19 mouse cellular contexts compared by ENCODE assay signal in genomic region chr5:147073805-147074204, GRCm38 (mm10). TPM values are rescaled to one million over a fixed set of nuclear protein-coding genes. Genes with fewer than 3 reads are reported as not detected.
A peak's percentile ranks its signal among the peaks of the same experiment; 100 is the strongest.
DNase-seq lines count a peak whose midpoint lies in the region; ATAC-seq and TF ChIP-seq lines count a peak whose summit lies in the region.
"Had no signal": no experiment of that assay in that cellular context is flagged by ENCODE, and none has a peak within 500 bp of the region (broad histone marks: within the 10 kb centered on the region; RNA-seq: fewer than 3 reads in every experiment).

No protein-coding gene starts in this region.

- H3K4me2 ChIP-seq in kidney, embryonic 15.5 days: no peak overlapping the region
- H3K4me2 ChIP-seq in lung, embryonic 14.5 days: no peak overlapping the region; the same call in 1 of the 2 replicates
- H3K4me2 ChIP-seq: embryonic facial prominence, embryonic 12.5 days; forebrain, embryonic 15.5 days; hindbrain, embryonic 15.5 days had no signal

- no peak overlapping the region for H3K9ac ChIP-seq in kidney, embryonic 15.5 days
- no peak overlapping the region for H3K9ac ChIP-seq in lung, embryonic 14.5 days
- H3K9ac ChIP-seq: embryonic facial prominence, embryonic 12.5 days; forebrain, embryonic 15.5 days; heart, embryonic 12.5 days; hindbrain, embryonic 15.5 days had no signal

- H3K36me3 ChIP-seq in kidney, embryonic 15.5 days: peaks cover 1% of the 10 kb centered on the region
- peaks cover 2% of the 10 kb centered on the region; the same call in 1 of the 2 replicates for H3K36me3 ChIP-seq in lung, embryonic 14.5 days (ENCODE audit: insufficient read depth)
- H3K36me3 ChIP-seq in heart, embryonic 10.5 days: no peaks in the 10 kb centered on the region
- H3K36me3 ChIP-seq: embryonic facial prominence, embryonic 12.5 days; forebrain, embryonic 15.5 days; hindbrain, embryonic 15.5 days had no signal

- no peak for ATAC-seq in kidney, embryonic 15.5 days (replicated peaks; ENCODE audit: low FRiP score)
- ATAC-seq in lung, embryonic 14.5 days (ENCODE audit: insufficient read depth): no peak
- ATAC-seq in CD4-positive, CD25-positive, alpha-beta regulatory T cell, adult 4 months: no peak
- ATAC-seq: forebrain, embryonic 15.5 days had no signal

- H3K4me1 ChIP-seq in kidney, embryonic 15.5 days: peaks cover 42% of the 10 kb centered on the region
- peaks cover 32% of the 10 kb centered on the region for H3K4me1 ChIP-seq in lung, embryonic 14.5 days (ENCODE audit: insufficient read depth)
- peaks cover 40% of the 10 kb centered on the region for H3K4me1 ChIP-seq in heart, embryonic 10.5 days

- H3K27ac ChIP-seq in kidney, embryonic 15.5 days: no peak overlapping the region
- H3K27ac ChIP-seq in lung, embryonic 14.5 days (ENCODE audit: low read depth): peak overlapping the region; percentile 46; the same call in 1 of the 2 replicates
- H3K27ac ChIP-seq in heart, embryonic 10.5 days: no peak overlapping the region
- H3K27ac ChIP-seq: embryonic facial prominence, embryonic 12.5 days; forebrain, embryonic 15.5 days; hindbrain, embryonic 10.5 days; hindbrain, embryonic 15.5 days had no signal

- 84% methylated on average over 6 of the region's 6 CpGs for WGBS in kidney, embryonic 15.5 days
- 48% methylated on average over 6 of the region's 6 CpGs for WGBS in lung, embryonic 14.5 days
- 88% methylated on average over 6 of the region's 6 CpGs for WGBS in heart, embryonic 10.5 days

- H3K4me3 ChIP-seq in kidney, embryonic 15.5 days (replicated peaks): no peak overlapping the region
- no peak overlapping the region for H3K4me3 ChIP-seq in lung, embryonic 14.5 days (ENCODE audit: low read depth, low read length)
- no peak overlapping the region for H3K4me3 ChIP-seq in heart, embryonic 10.5 days
- H3K4me3 ChIP-seq: embryonic facial prominence, embryonic 12.5 days; heart, embryonic 12.5 days; hindbrain, embryonic 10.5 days; hindbrain, embryonic 15.5 days had no signal

- no peaks in the 10 kb centered on the region for H3K27me3 ChIP-seq in kidney, embryonic 15.5 days
- H3K27me3 ChIP-seq in lung, embryonic 14.5 days (ENCODE audit: insufficient read depth, low read length): no peaks in the 10 kb centered on the region
- H3K27me3 ChIP-seq in heart, embryonic 10.5 days (ENCODE audit: insufficient read depth, poor library complexity, severe bottlenecking): no peaks in the 10 kb centered on the region
- H3K27me3 ChIP-seq: embryonic facial prominence, embryonic 12.5 days; forebrain, embryonic 15.5 days; heart, embryonic 12.5 days; hindbrain, embryonic 15.5 days had no signal

- H3K9me3 ChIP-seq in kidney, embryonic 15.5 days (replicated peaks): no peaks in the 10 kb centered on the region
- no peaks in the 10 kb centered on the region for H3K9me3 ChIP-seq in lung, embryonic 14.5 days (ENCODE audit: low read depth, low read length)
- H3K9me3 ChIP-seq in heart, embryonic 10.5 days: no peaks in the 10 kb centered on the region
- H3K9me3 ChIP-seq: embryonic facial prominence, embryonic 12.5 days; forebrain, embryonic 15.5 days; heart, embryonic 12.5 days; hindbrain, embryonic 10.5 days; hindbrain, embryonic 15.5 days had no signal

- no peak for TF ChIP-seq CTCF in lung, embryonic 14.5 days (IDR thresholded peaks at IDR 0.05; ENCODE audit: low read depth)

- DNase-seq in kidney, postnatal 10 days: peak; percentile 6
- DNase-seq in lung, embryonic 14.5 days: no peak
- DNase-seq in lung, postnatal 14 days: no peak
- DNase-seq in lung, postnatal 25 days (ENCODE audit: low spot score): peak; percentile 79
- DNase-seq in heart, embryonic 10.5 days (ENCODE audit: low spot score): no peak
- DNase-seq in retina, embryonic 14.5 days (ENCODE audit: low spot score): no peak
- DNase-seq: adrenal gland, adult 2 months; adrenal gland, postnatal 25 days; cerebellum, adult 2 months; cerebellum, postnatal 25 days; gastrocnemius, postnatal 14 days; heart, adult 2 months had no signal

RNA-seq across cellular contexts. Expression of gene Lnx2, which starts 2.6 kb away (rescaled TPM):
- polyA plus RNA-seq in kidney, embryonic 15.5 days (2015; fragmentation: Nextera tagmentation; extraction: Ambion mirVana): 14.6 and 15.4 TPM in 2 replicates
- polyA plus RNA-seq in lung, embryonic 14.5 days (2014; fragmentation: Nextera tagmentation; extraction: Ambion mirVana): 19.3 and 19.9 TPM in 2 replicates
- polyA plus RNA-seq in CD4-positive, CD25-positive, alpha-beta regulatory T cell, adult 4 months (2017; shearing (Covaris generic)): 10 to 100 TPM; 19.6 to 29.9 TPM
- polyA plus RNA-seq in heart, embryonic 10.5 days (2016; fragmentation: Nextera tagmentation; extraction: Ambion mirVana): 7.7 and 10.0 TPM in 2 replicates

RNA-seq across cellular contexts. Expression of gene Polr1d, which starts 3.0 kb away (rescaled TPM):
- polyA plus RNA-seq in kidney, embryonic 15.5 days (2015; fragmentation: Nextera tagmentation; extraction: Ambion mirVana): 139 and 154 TPM in 2 replicates
- polyA plus RNA-seq in lung, embryonic 14.5 days (2014; fragmentation: Nextera tagmentation; extraction: Ambion mirVana): 123 and 127 TPM in 2 replicates
- polyA plus RNA-seq in CD4-positive, CD25-positive, alpha-beta regulatory T cell, adult 4 months (2017; shearing (Covaris generic)): 100 to 1,000 TPM; 126 to 148 TPM
- polyA plus RNA-seq in heart, embryonic 10.5 days (2016; fragmentation: Nextera tagmentation; extraction: Ambion mirVana): 114 and 129 TPM in 2 replicates

Comparison
In these comparisons a context has a peak if more than half of its experiments do, and no peak if none do; other contexts are left out.
1. DNase-seq: peak in kidney, postnatal 10 days (single experiment) and lung, postnatal 25 days (single experiment); none in lung, embryonic 14.5 days (single experiment), lung, postnatal 14 days (single experiment), heart, embryonic 10.5 days (single experiment) and retina, embryonic 14.5 days (single experiment).